Comparison of ENCODE assay signal across 9 mouse cellular contexts in the genomic region with DNA sequence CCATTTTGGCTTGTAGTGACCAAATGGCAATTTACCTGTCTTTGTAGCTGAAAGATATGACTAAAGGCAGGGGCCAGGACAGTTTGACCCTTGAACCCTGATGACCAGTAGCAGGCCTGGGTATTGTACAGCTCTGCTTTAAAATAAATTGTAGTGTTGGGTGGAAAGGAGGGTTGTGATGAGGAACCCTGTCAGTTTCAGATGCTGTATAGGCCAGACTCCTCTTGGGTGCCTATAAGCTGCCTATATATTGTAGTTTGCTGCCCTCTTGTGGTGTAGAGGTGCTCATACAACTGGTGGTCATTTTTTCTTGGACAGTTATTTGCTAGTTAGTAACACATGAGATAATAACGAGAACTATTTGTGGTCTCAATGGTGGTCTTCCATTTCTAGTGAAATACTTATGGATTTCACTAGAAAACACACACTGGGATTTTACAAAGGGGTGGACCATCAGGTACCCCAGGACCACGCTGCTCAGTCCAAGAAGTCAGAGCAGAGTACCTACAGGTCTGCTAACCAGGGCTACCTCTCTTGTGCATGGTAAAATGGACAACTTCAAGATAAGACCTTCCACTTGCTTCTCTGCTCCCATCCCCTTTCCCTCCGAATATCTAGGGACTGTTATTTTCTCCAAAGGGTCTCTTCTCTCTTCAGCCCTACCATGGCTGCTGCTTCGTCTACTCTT. TPM values are rescaled to one million over a fixed set of nuclear protein-coding genes. Genes with fewer than 3 reads are reported as not detected.
A peak's percentile ranks its signal among the peaks of the same experiment; 100 is the strongest.
DNase-seq lines count a peak whose midpoint lies in the region; ATAC-seq and TF ChIP-seq lines count a peak whose summit lies in the region.
"Had no signal": no experiment of that assay in that cellular context is flagged by ENCODE, and none has a peak within 500 bp of the region (broad histone marks: within the 10 kb centered on the region; RNA-seq: fewer than 3 reads in every experiment).

No protein-coding gene starts in this region.

- 56% methylated on average over 4 of the region's 4 CpGs for WGBS in hindbrain, embryonic 12.5 days
- 62% methylated on average over 4 of the region's 4 CpGs for WGBS in spleen, adult 2 months

- H3K4me1 ChIP-seq in hindbrain, embryonic 12.5 days = 0 out of 2 replicates have a peak, but pooled peaks cover 6% of the 10 kb centered on the region
- peaks cover 7% of the 10 kb centered on the region; the same call in 1 of the 2 replicates for H3K4me1 ChIP-seq in spleen, adult 2 months (ENCODE audit: control insufficient read depth, insufficient read depth, insufficient read length)

- no peak overlapping the region for H3K4me2 ChIP-seq in hindbrain, embryonic 12.5 days (replicated peaks)

- peak; percentile 65 for DNase-seq in MEL-GATA-1-ER (ENCODE audit: extremely low read depth, low read depth)
- DNase-seq in c-Kit-positive CD71-negative TER-119-negative erythroid progenitor cells, embryonic 14.5 days (ENCODE audit: low read depth) = peak; percentile 62
- DNase-seq in layer of hippocampus, adult 9-10 months (ENCODE audit: low spot score) = peak; percentile 73
- DNase-seq in lung, postnatal 25 days (ENCODE audit: low spot score) = peak; percentile 82
- peak; percentile 42 to 65 for DNase-seq in spleen, adult 2 months (ENCODE audit: low read depth in 1 of 2, low spot score in 2 of 2)
- no peak for DNase-seq in urinary bladder, adult 2 months (ENCODE audit: low spot score)

- H3K27me3 ChIP-seq in hindbrain, embryonic 12.5 days = no peaks in the 10 kb centered on the region
- H3K27me3 ChIP-seq in spleen, adult 2 months (ENCODE audit: control insufficient read depth, insufficient read depth, low read length) = no peaks in the 10 kb centered on the region

- TF ChIP-seq POLR2A in spleen, adult 2 months (IDR thresholded peaks at IDR 0.05; ENCODE audit: low read depth, low read length) = no peak

- H3K9me3 ChIP-seq in hindbrain, embryonic 12.5 days (replicated peaks) = no peaks in the 10 kb centered on the region

- no peak overlapping the region for H3K27ac ChIP-seq in hindbrain, embryonic 12.5 days
- H3K27ac ChIP-seq in spleen, adult 2 months (ENCODE audit: insufficient read depth, low read length) = no peak overlapping the region

- H3K4me3 ChIP-seq in hindbrain, embryonic 12.5 days = no peak overlapping the region
- H3K4me3 ChIP-seq in spleen, adult 2 months (ENCODE audit: extremely low read depth, insufficient read depth, insufficient read length) = no peak overlapping the region

- H3K36me3 ChIP-seq in hindbrain, embryonic 12.5 days = peaks cover 11% of the 10 kb centered on the region; the same call in 1 of the 2 replicates
- no peaks in the 10 kb centered on the region for H3K36me3 ChIP-seq in spleen, adult 2 months (ENCODE audit: control insufficient read depth, insufficient read depth, low read length)

- TF ChIP-seq CTCF in spleen, adult 2 months (IDR thresholded peaks at IDR 0.05; ENCODE audit: extremely low read depth, insufficient read depth, insufficient read length, insufficient replicate concordance) = peak; percentile 33; the same call in 1 of the 2 replicates

- peak; percentile 77 for ATAC-seq in erythroid progenitor cell, adult 5-6 weeks (replicated peaks; ENCODE audit: low FRiP score, poor library complexity, severe bottlenecking)
- peak; percentile 89 for ATAC-seq in hindbrain, embryonic 12.5 days (ENCODE audit: low FRiP score)

- H3K9ac ChIP-seq in hindbrain, embryonic 12.5 days = no peak overlapping the region

RNA-seq across cellular contexts. Expression of a gene that starts 22.6 kb away (rescaled TPM):
- total RNA-seq in erythroid progenitor cell, adult 5-6 weeks (2015; ENCODE audit: low replicate concordance) = not detected in 2 replicates
- not detected in 2 replicates for total RNA-seq in erythroid progenitor cell, adult 5-6 weeks (2017; ENCODE audit: low replicate concordance)
- polyA plus RNA-seq in hindbrain, embryonic 12.5 days (2016; fragmentation: Nextera tagmentation; extraction: Ambion mirVana) = not detected in 2 replicates
- polyA plus RNA-seq in spleen, adult 2 months (2012; rRNA removed) = 0.26 and 0.91 TPM in 2 replicates
- polyA plus RNA-seq in urinary bladder, adult 2 months (2012; rRNA removed) = 0.23 TPM in 1 of 2 replicates, not detected in the other
- total RNA-seq: layer of hippocampus, adult 18-20 months had no signal

RNA-seq across cellular contexts. Expression of a gene that starts 25.1 kb away (rescaled TPM):
- 6.5 and 13.0 TPM in 2 replicates for total RNA-seq in erythroid progenitor cell, adult 5-6 weeks (2015; ENCODE audit: low replicate concordance)
- 3.7 and 4.5 TPM in 2 replicates for total RNA-seq in erythroid progenitor cell, adult 5-6 weeks (2017; ENCODE audit: low replicate concordance)
- 16.8 and 18.0 TPM in 2 replicates for polyA plus RNA-seq in hindbrain, embryonic 12.5 days (2016; fragmentation: Nextera tagmentation; extraction: Ambion mirVana)
- 4.5 and 6.2 TPM in 2 replicates for polyA plus RNA-seq in spleen, adult 2 months (2012; rRNA removed)
- polyA plus RNA-seq in urinary bladder, adult 2 months (2012; rRNA removed) = 2.7 and 4.5 TPM in 2 replicates
